Mouse (Mus musculus) spleen, adult 2 months (tissue): ENCODE results near the gene Nav2. TPM values are rescaled to one million over a fixed set of nuclear protein-coding genes. Genes with fewer than 3 reads are reported as not detected.

Experiments used
- DNase-seq, 2 experiments: peaks; one replicate each; pipeline versions ENCODE4 v3.0.0 to v3.0.0-alpha.2; 2012 to 2021; ENCODE audit warnings: low spot score in 2 of 2, low read depth in 1 of 2
- H3K27ac ChIP-seq: fragments of 200-500 bp; 2 replicates; pipeline ENCODE4 v1.5.1; 2012; ENCODE audit warnings: low read length, inconsistent platforms; ENCODE audit not compliant: insufficient read depth
- H3K27me3 ChIP-seq: fragments of 200-500 bp; 2 replicates; pipeline ENCODE4 v1.6.1; 2012; ENCODE audit warnings: mild to moderate bottlenecking, moderate library complexity, low read length, inconsistent platforms; ENCODE audit not compliant: control insufficient read depth, insufficient read depth
- H3K36me3 ChIP-seq: fragments of 200-500 bp; 2 replicates; pipeline ENCODE4 v1.6.1; 2012; ENCODE audit warnings: mild to moderate bottlenecking, low read length, inconsistent platforms; ENCODE audit not compliant: control insufficient read depth, insufficient read depth
- H3K4me1 ChIP-seq: fragments of 200-500 bp; 2 replicates; pipeline ENCODE4 v1.6.1; 2011; ENCODE audit warnings: inconsistent platforms; ENCODE audit not compliant: control insufficient read depth, insufficient read depth, insufficient read length
- H3K4me3 ChIP-seq: fragments of 200-500 bp; 2 replicates; pipeline ENCODE4 v1.5.1; 2011; ENCODE audit warnings: mild to moderate bottlenecking, inconsistent platforms; ENCODE audit not compliant: insufficient read depth, insufficient read length; ENCODE audit errors: extremely low read depth
- CTCF ChIP-seq: fragments of 200-500 bp; IDR thresholded peaks from 2 replicates; pipeline ENCODE4 v1.5.1; 2011; ENCODE audit warnings: mild to moderate bottlenecking, inconsistent platforms; ENCODE audit not compliant: insufficient read depth, insufficient read length, insufficient replicate concordance; ENCODE audit errors: extremely low read depth
- POLR2A ChIP-seq: fragments of 200-500 bp; IDR thresholded peaks from 2 replicates; pipeline ENCODE4 v1.6.1; 2011; ENCODE audit warnings: low read depth, low read length, inconsistent platforms
- WGBS: fragments of 180-500 bp; shearing (Covaris S2); methylation state at CpG from one replicate; pipeline ENCODE4 v1.1.7; 2018; 5-methylcytosine and 5-hydroxymethylcytosine counted together
- polyA plus RNA-seq: library from polyadenylated mRNA; depleted of rRNA; stranded (reverse); fragments of >200 nt; gene quantifications from 2 replicates; pipeline ENCODE4 v1.2.3, GENCODE M21; 2012

The Nav2 gene
- polyA plus RNA-seq, 1 experiment, result 3.5 TPM

DNA sequence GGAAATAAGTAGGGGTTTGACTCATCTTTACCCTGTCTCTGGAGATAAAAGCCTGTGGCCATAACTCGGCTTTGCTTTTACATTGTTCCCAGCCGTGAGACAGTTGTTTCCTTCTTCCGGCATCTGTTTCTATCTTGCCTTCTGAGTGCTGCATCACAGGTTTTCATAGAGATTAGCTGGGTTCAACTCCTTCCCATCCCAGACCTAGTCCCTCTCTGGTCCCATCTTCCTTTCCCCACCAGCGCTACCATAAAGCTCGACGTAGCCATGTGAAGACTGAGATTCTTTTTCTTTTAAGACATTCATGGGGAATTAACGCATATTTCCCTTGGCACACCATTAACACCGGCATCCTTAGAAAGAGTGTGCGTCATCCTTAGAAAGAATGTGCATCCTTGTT is 613.5 kb downstream of the Nav2 start:
- DNase-seq, result no peak
- Histone ChIP-seq H3K4me3 (no peak overlapping the region), H3K27ac (no peak overlapping the region), H3K36me3 (no peaks in the 10 kb centered on the region), H3K27me3 (no peaks in the 10 kb centered on the region), H3K4me1 (peaks cover 10% of the 10 kb centered on the region; the same call in 1 of the 2 replicates)
- 13% methylated on average over 9 of the region's 9 CpGs for WGBS
- TF ChIP-seq CTCF, result no peak
- no peak for TF ChIP-seq POLR2A

- Histone ChIP-seq H3K4me1 (peaks cover 14% of the 10 kb centered on the region; the same call in 1 of the 2 replicates), H3K27me3 (no peaks in the 10 kb centered on the region), H3K4me3 (peak overlapping the region; percentile 16; the same call in 1 of the 2 replicates), H3K36me3 (no peaks in the 10 kb centered on the region), H3K27ac (no peak overlapping the region)
- no peak for DNase-seq
- WGBS, result 12% methylated on average over 24 of the region's 24 CpGs
- TF ChIP-seq POLR2A, result no peak
- no peak for TF ChIP-seq CTCF
These were observed 614.0 kb downstream of the Nav2 start for GRCm38 (mm10) chr7:49522411-49523114.

GRCm38 (mm10) chr7:49523115-49523445 is 614.6 kb downstream of the Nav2 start:
- TF ChIP-seq CTCF, result no peak
- TF ChIP-seq POLR2A, result no peak
- WGBS, result 75% methylated on average over 4 of the region's 4 CpGs
- Histone ChIP-seq H3K4me1 (peaks cover 14% of the 10 kb centered on the region; the same call in 1 of the 2 replicates), H3K27me3 (no peaks in the 10 kb centered on the region), H3K36me3 (no peaks in the 10 kb centered on the region), H3K4me3 (no peak overlapping the region), H3K27ac (no peak overlapping the region)
- no peak for DNase-seq

DNA sequence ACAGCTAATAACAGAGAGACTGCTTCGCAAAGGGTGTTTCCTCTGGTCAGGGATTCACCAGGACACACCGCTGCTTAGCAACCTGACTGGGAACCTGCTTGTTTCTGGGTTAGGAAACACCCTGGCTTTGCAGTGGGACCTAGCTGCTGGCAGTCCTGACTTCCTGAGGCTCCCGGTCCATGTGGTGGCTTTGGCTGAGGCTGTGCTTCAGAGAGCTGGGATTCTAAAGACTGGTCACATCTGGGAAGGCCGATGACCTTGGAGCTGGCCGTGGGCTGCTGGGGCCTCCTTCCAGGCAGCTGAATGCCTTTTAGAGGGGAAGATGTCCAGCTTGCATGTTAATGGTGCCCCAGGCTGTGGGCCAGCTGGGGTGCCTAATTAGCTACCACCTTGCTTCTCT is 615.2 kb downstream of the Nav2 start:
- 85% methylated on average over 5 of the region's 5 CpGs for WGBS
- no peak for DNase-seq
- no peak overlapping the region for H3K27ac ChIP-seq

DNA sequence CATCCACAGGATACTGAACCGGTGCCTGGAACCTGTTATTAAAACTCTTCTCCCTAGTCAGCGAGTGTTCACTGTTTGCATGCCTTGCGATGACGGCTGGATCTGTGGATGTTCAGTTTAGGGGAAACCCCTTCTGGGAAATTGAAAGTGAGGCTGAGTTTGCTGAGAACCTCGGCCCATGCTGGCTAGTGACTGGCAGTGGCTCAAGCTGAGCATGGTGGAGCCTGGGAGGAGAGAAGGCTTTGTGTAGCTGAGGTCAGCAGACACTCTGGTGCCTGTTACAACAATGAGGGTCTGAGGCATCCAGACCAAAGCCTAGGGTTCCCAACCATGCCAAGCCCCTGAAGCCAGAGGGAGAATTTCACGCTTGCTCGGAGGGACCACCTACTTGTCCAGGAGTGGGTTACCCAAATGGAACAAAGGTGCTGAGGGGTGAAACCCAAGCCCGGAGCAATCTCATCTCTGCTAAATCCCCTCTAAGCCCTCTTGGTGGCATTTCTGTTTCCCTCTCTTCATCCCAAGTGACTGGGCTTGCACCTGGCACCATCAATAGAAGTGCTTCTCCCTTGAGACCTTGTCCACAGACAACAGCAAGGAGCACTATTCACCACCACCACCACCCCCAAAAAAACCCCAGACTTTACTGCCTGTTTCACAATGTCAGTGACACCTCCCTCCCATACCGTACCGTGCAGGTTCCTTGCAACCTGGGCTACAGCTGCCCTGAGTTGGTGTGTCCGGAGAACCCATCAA is 617.0 kb downstream of the Nav2 start:
- no peaks in the 10 kb centered on the region for H3K27me3 ChIP-seq
- no peak overlapping the region for H3K4me3 ChIP-seq
- H3K4me1 ChIP-seq, result peaks cover 14% of the 10 kb centered on the region; the same call in 1 of the 2 replicates
- WGBS, result 71% methylated on average over 11 of the region's 11 CpGs
- TF ChIP-seq CTCF (no peak), POLR2A (no peak)
- no peaks in the 10 kb centered on the region for H3K36me3 ChIP-seq
- no peak for DNase-seq
- H3K27ac ChIP-seq, result no peak overlapping the region

More for the DNA sequence above, 615.2 kb downstream of the Nav2 start:
- Histone ChIP-seq H3K27me3 (no peaks in the 10 kb centered on the region), H3K4me3 (no peak overlapping the region), H3K4me1 (peaks cover 14% of the 10 kb centered on the region; the same call in 1 of the 2 replicates), H3K36me3 (no peaks in the 10 kb centered on the region)
- no peak for TF ChIP-seq POLR2A

- H3K36me3 ChIP-seq, result no peaks in the 10 kb centered on the region
- H3K4me1 ChIP-seq, result peaks cover 14% of the 10 kb centered on the region; the same call in 1 of the 2 replicates
- TF ChIP-seq POLR2A, result no peak
- no peak for TF ChIP-seq CTCF
- 88% methylated on average over 4 of the region's 4 CpGs for WGBS
- H3K4me3 ChIP-seq, result no peak overlapping the region
- DNase-seq, result no peak
- no peak overlapping the region for H3K27ac ChIP-seq
- H3K27me3 ChIP-seq, result no peaks in the 10 kb centered on the region
These were observed 617.6 kb downstream of the Nav2 start for GRCm38 (mm10) chr7:49526101-49526499.

DNA sequence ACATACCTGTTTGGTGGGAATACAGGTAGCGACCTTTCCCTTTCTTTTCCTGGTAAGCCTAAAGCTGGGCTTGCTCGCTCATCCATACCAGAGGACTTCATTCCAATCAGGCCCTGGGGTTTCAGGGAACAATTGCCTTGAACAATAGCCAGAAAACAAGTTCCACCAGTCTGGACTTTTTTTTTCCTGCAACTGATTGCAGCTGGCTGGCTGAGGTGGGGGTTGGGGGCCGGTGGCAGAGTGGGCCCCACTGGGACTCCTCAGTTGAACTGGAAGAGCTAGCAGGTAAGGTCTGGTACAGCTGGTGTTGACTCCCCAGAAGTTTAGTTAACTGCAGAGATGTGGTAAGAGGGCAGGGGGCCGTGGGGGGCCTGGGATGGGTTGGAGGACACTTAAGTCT is 619.0 kb downstream of the Nav2 start:
- TF ChIP-seq CTCF, result no peak
- no peak for TF ChIP-seq POLR2A
- Histone ChIP-seq H3K27me3 (no peaks in the 10 kb centered on the region), H3K4me3 (no peak overlapping the region), H3K27ac (no peak overlapping the region), H3K36me3 (no peaks in the 10 kb centered on the region), H3K4me1 (peaks cover 12% of the 10 kb centered on the region; the same call in 1 of the 2 replicates)
- DNase-seq, result no peak
- WGBS, result 56% methylated on average over 4 of the region's 4 CpGs
